Mouse (Mus musculus): ENCODE results near the gene Nid1.
"Not testable (repeated sequence)": the region's sequence is repeated elsewhere in the genome, so short reads cannot be mapped to it uniquely, and the experiment has no call there.

Nid1 gene

GRCm38 (mm10) chr13:13454249-13454648 lies 16.9 kb downstream of the Nid1 start:
- not testable (repeated sequence) for DNase-seq (ENCODE audit: low read depth)

GRCm38 (mm10) chr13:13455632-13456492 lies 18.5 kb downstream of the Nid1 start:
- not testable (repeated sequence) for DNase-seq (ENCODE audit: low read depth)

- DNase-seq (ENCODE audit: low read depth), result no peak
Observed at GRCm38 (mm10) chr13:13458138-13458737, 20.9 kb downstream of the Nid1 start.

- no peak for DNase-seq (ENCODE audit: low read depth)
Observed at GRCm38 (mm10) chr13:13460521-13461138, 23.3 kb downstream of the Nid1 start.

- DNase-seq (ENCODE audit: low read depth), result no peak
Observed at GRCm38 (mm10) chr13:13461446-13462192, 24.3 kb downstream of the Nid1 start.

GRCm38 (mm10) chr13:13463949-13464348 lies 26.6 kb downstream of the Nid1 start:
- DNase-seq (ENCODE audit: low read depth), result no peak

- not testable (repeated sequence) for DNase-seq (ENCODE audit: low read depth)
Observed at GRCm38 (mm10) chr13:13467249-13467648, 29.9 kb downstream of the Nid1 start.

DNA sequence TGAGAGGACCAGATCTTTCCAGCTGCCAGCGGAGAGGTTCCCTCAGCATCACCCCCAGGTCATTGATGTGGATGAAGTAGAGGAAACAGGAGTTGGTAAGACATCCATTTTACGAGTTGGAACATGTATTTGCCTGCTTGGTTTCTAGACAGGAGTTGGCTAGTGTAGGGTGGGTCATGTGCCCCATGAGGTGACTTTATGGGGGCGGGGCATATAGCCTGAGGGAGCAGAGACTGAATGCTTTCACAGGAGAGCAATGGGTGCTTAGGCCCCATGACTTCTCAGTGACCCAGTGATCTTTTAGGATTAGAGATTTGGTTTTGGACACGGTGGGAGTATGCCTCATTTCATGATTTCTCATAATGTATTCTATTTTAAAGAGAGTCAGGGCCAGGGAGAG lies 31.2 kb downstream of the Nid1 start:
- no peak for DNase-seq (ENCODE audit: low read depth)

- DNase-seq (ENCODE audit: low read depth), result no peak
Observed at GRCm38 (mm10) chr13:13471334-13471757, 34.0 kb downstream of the Nid1 start.

DNA sequence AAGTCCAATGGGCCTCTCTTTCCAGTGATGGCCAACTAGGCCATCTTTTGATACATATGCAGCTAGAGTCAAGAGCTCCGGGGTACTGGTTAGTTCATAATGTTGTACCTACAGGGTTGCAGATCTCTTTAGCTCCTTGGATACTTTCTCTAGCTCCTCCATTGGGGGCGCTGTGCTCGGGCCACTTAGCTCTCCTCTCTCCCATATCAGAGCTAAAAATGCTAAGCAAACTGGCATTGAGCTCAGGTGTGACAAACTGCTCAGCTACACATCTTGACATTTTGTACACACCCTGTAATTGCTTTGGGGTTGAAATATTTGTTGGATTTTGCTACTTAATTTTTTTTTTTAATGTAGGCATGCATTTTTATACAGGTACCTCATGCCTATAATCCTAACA lies 37.1 kb downstream of the Nid1 start:
- DNase-seq (ENCODE audit: low read depth), result not testable (repeated sequence)

- no peak for DNase-seq (ENCODE audit: low read depth)
Observed at GRCm38 (mm10) chr13:13474991-13475390, 37.6 kb downstream of the Nid1 start.

GRCm38 (mm10) chr13:13476568-13476967 lies 39.2 kb downstream of the Nid1 start:
- no peak for DNase-seq (ENCODE audit: low read depth)

DNA sequence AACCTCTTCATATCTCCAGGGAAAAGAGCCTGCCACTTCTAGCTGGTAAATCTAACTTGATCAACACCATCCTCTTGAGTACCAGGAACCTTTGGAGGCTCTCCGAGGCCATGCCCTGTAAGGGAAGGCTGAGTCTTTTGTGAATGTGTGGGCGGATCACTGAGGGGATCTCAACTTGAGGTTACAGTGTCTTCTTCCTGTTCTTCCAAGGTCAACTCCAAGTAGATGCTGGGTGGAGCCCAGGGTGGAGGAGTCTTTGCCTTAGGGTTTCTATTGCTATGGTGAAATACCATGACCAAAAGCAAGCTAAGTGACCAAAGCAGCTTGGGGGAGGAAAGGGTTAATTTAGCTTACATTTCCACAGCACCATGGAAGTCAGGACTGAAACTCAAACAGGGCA lies 39.7 kb downstream of the Nid1 start:
- DNase-seq (ENCODE audit: low read depth), result no peak

GRCm38 (mm10) chr13:13479986-13480385 lies 42.6 kb downstream of the Nid1 start:
- DNase-seq (ENCODE audit: low read depth), result no peak

- DNase-seq (ENCODE audit: low read depth), result no peak
Observed at GRCm38 (mm10) chr13:13481033-13481432, 43.7 kb downstream of the Nid1 start.

DNA sequence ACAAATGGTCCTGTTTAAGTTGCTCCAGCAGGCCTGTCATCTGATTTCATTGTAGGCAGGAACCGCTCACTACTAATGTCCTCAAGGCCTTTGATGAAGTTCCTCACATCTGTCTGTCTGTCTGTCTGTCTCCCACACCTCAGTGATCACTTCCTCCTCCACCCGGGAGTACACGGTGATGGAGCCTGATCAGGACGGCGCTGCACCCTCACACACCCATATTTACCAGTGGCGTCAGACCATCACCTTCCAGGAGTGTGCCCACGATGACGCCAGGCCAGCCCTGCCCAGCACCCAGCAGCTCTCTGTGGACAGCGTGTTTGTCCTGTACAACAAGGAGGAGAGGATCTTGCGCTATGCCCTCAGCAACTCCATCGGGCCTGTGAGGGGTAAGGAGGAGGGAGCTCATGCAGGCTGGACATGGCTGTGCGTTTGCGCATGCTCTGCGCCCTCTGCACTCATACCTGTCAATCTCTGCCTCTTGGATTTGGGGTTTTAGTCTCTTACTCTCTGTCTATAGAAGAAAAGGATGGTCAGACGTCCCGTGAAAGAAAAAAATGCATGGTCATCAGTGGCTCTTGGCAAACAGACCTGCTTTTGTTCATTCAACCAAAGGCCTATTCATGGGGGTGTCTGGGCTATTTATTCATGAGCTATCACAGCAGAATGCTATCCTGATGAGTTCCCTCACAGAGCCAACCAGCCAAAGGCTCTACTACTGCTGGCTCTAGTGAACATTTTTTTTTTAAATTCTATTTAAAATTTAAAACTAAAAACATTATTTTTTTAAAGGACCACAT lies 44.7 kb downstream of the Nid1 start:
- DNase-seq (ENCODE audit: low read depth), result no peak

DNA sequence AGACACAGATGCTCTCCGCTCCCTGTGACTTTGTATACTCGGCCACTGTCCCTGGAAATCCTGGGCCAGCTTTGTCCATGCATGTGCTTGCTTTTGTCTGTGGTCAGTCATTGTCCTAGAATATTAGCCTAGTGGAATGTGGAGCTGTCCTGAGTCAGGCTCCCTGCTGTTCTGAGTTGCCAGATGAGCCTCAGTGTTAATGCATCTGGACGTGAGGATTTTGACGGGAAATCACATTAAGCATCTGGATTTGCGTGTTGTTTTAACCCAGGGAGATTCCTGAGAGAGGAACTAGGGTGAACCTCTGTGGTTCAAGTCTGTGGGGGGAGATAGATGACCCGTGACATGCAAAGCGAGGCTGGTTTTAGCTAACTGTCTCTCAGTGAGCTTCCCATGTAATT lies 47.0 kb downstream of the Nid1 start:
- no peak for DNase-seq (ENCODE audit: low read depth)

- DNase-seq (ENCODE audit: low read depth), result no peak
Observed at GRCm38 (mm10) chr13:13484883-13485282, 47.5 kb downstream of the Nid1 start.

- DNase-seq (ENCODE audit: low read depth), result no peak
Observed at GRCm38 (mm10) chr13:13485682-13486081, 48.3 kb downstream of the Nid1 start.

DNA sequence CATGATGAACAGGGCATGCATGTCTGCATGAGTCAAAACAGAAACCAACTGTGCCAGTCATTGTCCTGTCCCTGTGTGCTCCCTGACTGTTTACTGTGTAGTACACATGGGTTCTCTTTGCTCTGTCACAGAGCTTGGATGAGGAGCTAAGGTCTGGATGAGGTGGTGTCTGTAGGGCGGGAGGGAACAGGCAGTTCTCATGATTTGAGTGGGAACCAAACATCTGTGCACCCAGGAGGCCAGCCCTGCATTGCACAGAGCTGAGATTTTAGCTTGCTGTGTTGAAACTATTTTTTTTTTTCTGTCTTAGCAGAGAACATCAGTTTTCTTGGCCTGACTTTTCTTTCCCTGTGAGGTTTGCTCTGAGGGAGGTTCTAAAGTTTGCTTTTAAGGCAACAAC lies 50.5 kb downstream of the Nid1 start:
- no peak for DNase-seq (ENCODE audit: low read depth)

DNA sequence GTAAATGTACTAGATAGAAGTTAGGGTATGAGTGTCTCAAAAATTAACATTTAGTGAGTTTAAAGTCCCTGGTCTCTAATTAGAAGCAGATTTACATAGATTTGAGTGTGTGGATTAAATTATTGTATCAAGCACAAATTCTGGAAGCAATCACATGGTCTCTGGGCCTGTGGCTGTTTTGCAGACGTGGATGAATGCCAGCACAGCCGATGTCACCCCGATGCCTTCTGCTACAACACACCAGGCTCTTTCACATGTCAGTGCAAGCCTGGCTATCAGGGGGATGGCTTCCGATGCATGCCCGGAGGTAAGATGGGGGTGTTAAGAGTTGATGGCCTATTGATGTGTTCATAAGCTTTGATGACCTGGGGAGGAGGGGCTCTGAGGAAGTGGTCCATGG lies 52.5 kb downstream of the Nid1 start:
- DNase-seq (ENCODE audit: low read depth), result no peak

- DNase-seq (ENCODE audit: low read depth), result no peak
Observed at GRCm38 (mm10) chr13:13492151-13492550, 54.8 kb downstream of the Nid1 start.
